Mouse (Mus musculus) kidney, embryonic 16.5 days (tissue): ENCODE measurements around the gene Lxn. TPM values are rescaled to one million over a fixed set of nuclear protein-coding genes. Genes with fewer than 3 reads are reported as not detected.

Experiments used
- ATAC-seq: fragments of 200-750 bp; cut with Nextera tagmentation; 2 replicates; pipeline ENCODE4 v1.8.0; 2017; ENCODE audit warnings: moderate TSS enrichment; ENCODE audit not compliant: low FRiP score, low TSS enrichment
- H3K27ac ChIP-seq: fragments of 300-500 bp; sonication (generic); 2 replicates; pipeline ENCODE4 v1.5.1; 2014; ENCODE audit warnings: low read length
- H3K27me3 ChIP-seq: fragments of 300-500 bp; sonication (generic); 2 replicates; pipeline ENCODE4 v1.6.1; 2014; ENCODE audit warnings: low read length, control low read depth, mixed read lengths; ENCODE audit not compliant: insufficient read depth
- H3K36me3 ChIP-seq: fragments of 300-500 bp; sonication (generic); 2 replicates; pipeline ENCODE4 v1.6.1; 2014; ENCODE audit warnings: low read length, control low read depth, mixed read lengths; ENCODE audit not compliant: insufficient read depth
- H3K4me1 ChIP-seq: fragments of 300-500 bp; sonication (generic); 2 replicates; pipeline ENCODE4 v1.6.1; 2014; ENCODE audit warnings: low read length, control low read depth, mixed read lengths; ENCODE audit not compliant: insufficient read depth
- H3K4me2 ChIP-seq: fragments of 300-500 bp; sonication (generic); replicated peaks from 2 replicates; pipeline ENCODE4 v1.6.1; 2014; ENCODE audit warnings: low read depth, low read length
- H3K4me3 ChIP-seq: fragments of 300-500 bp; sonication (generic); 2 replicates; pipeline ENCODE4 v1.5.1; 2014; ENCODE audit warnings: mild to moderate bottlenecking, low read length
- H3K9ac ChIP-seq: fragments of 300-500 bp; sonication (generic); replicated peaks from 2 replicates; pipeline ENCODE4 v1.6.1; 2014; ENCODE audit warnings: low read length
- H3K9me3 ChIP-seq: fragments of 300-500 bp; sonication (generic); 2 replicates; pipeline ENCODE4 v1.6.1; 2016; ENCODE audit warnings: low read length, control low read depth
- WGBS: fragments of 180-500 bp; shearing (Covaris S2); extraction: QIAGEN DNeasy Blood & Tissue Kit; methylation state at CpG from one replicate; pipeline ENCODE4 v1.1.7; 2014; 5-methylcytosine and 5-hydroxymethylcytosine counted together
- polyA plus RNA-seq: library from polyadenylated mRNA; unstranded; fragments of >200 nt; fragmentation: Nextera tagmentation; extraction: Ambion mirVana; gene quantifications from 2 replicates; pipeline ENCODE4 v1.2.1, GENCODE M21; 2015

Lxn gene
- polyA plus RNA-seq: 67.2 and 69.6 TPM in 2 replicates

- no peaks in the 10 kb centered on the region for H3K9me3 ChIP-seq
- peaks cover 22% of the 10 kb centered on the region; the same call in 1 of the 2 replicates for H3K36me3 ChIP-seq
- H3K4me2 ChIP-seq: peak within 1 kb of the TSS; percentile 77
- peak within 1 kb of the TSS; percentile 80 for H3K9ac ChIP-seq
- WGBS: under 1% methylated on average over 43 of the region's 43 CpGs
- H3K4me1 ChIP-seq: peaks cover 8% of the 10 kb centered on the region
- peak within 1 kb of the TSS; percentile 73 for H3K4me3 ChIP-seq
- H3K27me3 ChIP-seq: no peaks in the 10 kb centered on the region
- H3K27ac ChIP-seq: peak within 1 kb of the TSS; percentile 85
- ATAC-seq: peak; percentile 97
These were observed at the start of gene Lxn for GRCm38 (mm10) chr3:67463450-67464372. Lxn (minus strand) TSS chr3:67463926.

GRCm38 (mm10) chr3:67512807-67513206 lies 49.1 kb upstream of the Lxn start:
- no peak overlapping the region for H3K4me3 ChIP-seq
- H3K27ac ChIP-seq: no peak overlapping the region
- H3K9ac ChIP-seq: no peak overlapping the region
- no peaks in the 10 kb centered on the region for H3K36me3 ChIP-seq
- ATAC-seq: peak; percentile 39; the same call in 1 of the 2 replicates
- H3K9me3 ChIP-seq: no peaks in the 10 kb centered on the region
- peaks cover 26% of the 10 kb centered on the region for H3K27me3 ChIP-seq
- WGBS: under 1% methylated on average over 5 of the region's 5 CpGs
- H3K4me2 ChIP-seq: no peak overlapping the region
- peaks cover 3% of the 10 kb centered on the region for H3K4me1 ChIP-seq

- no peaks in the 10 kb centered on the region for H3K36me3 ChIP-seq
- no peak overlapping the region for H3K4me2 ChIP-seq
- no peaks in the 10 kb centered on the region for H3K27me3 ChIP-seq
- H3K9ac ChIP-seq: no peak overlapping the region
- no peak for ATAC-seq
- H3K4me3 ChIP-seq: no peak overlapping the region
- no peaks in the 10 kb centered on the region for H3K4me1 ChIP-seq
- WGBS: 88% methylated on average over 10 of the region's 10 CpGs
- 0 out of 2 replicates have a peak, but pooled peaks cover 3% of the 10 kb centered on the region for H3K9me3 ChIP-seq
- no peak overlapping the region for H3K27ac ChIP-seq
These were observed 44.6 kb upstream of the Lxn start for GRCm38 (mm10) chr3:67508216-67508892.

GRCm38 (mm10) chr3:67505286-67505685 lies 41.6 kb upstream of the Lxn start:
- Histone ChIP-seq H3K4me1 (no peaks in the 10 kb centered on the region), H3K9me3 (0 out of 2 replicates have a peak, but pooled peaks cover 3% of the 10 kb centered on the region), H3K4me3 (no peak overlapping the region), H3K9ac (no peak overlapping the region), H3K27ac (no peak overlapping the region), H3K36me3 (no peaks in the 10 kb centered on the region), H3K4me2 (no peak overlapping the region), H3K27me3 (no peaks in the 10 kb centered on the region)
- 84% methylated on average over 2 of the region's 2 CpGs for WGBS
- ATAC-seq: no peak

- 18% methylated on average over 3 of the region's 3 CpGs for WGBS
- ATAC-seq: no peak
- H3K27ac ChIP-seq: no peak overlapping the region
- no peak overlapping the region for H3K9ac ChIP-seq
- no peak overlapping the region for H3K4me3 ChIP-seq
- no peaks in the 10 kb centered on the region for H3K27me3 ChIP-seq
- peaks cover 8% of the 10 kb centered on the region; the same call in 1 of the 2 replicates for H3K9me3 ChIP-seq
- no peak overlapping the region for H3K4me2 ChIP-seq
- no peaks in the 10 kb centered on the region for H3K4me1 ChIP-seq
- no peaks in the 10 kb centered on the region for H3K36me3 ChIP-seq
These were observed 40.2 kb upstream of the Lxn start for GRCm38 (mm10) chr3:67503878-67504277.

GRCm38 (mm10) chr3:67499406-67499791 lies 35.7 kb upstream of the Lxn start:
- no peak for ATAC-seq
- H3K4me3 ChIP-seq: no peak overlapping the region
- H3K36me3 ChIP-seq: no peaks in the 10 kb centered on the region
- no peak overlapping the region for H3K9ac ChIP-seq
- WGBS: 94% methylated on average over 4 of the region's 4 CpGs
- H3K27me3 ChIP-seq: no peaks in the 10 kb centered on the region
- no peak overlapping the region for H3K4me2 ChIP-seq
- no peak overlapping the region for H3K27ac ChIP-seq
- H3K4me1 ChIP-seq: no peaks in the 10 kb centered on the region
- H3K9me3 ChIP-seq: peaks cover 9% of the 10 kb centered on the region; the same call in 1 of the 2 replicates

GRCm38 (mm10) chr3:67498773-67499405 lies 35.2 kb upstream of the Lxn start:
- Histone ChIP-seq H3K36me3 (no peaks in the 10 kb centered on the region), H3K9ac (no peak overlapping the region), H3K4me1 (no peaks in the 10 kb centered on the region), H3K27me3 (no peaks in the 10 kb centered on the region), H3K4me2 (no peak overlapping the region), H3K4me3 (no peak overlapping the region), H3K27ac (no peak overlapping the region), H3K9me3 (peaks cover 9% of the 10 kb centered on the region; the same call in 1 of the 2 replicates)
- ATAC-seq: no peak
- WGBS: 90% methylated on average over 8 of the region's 8 CpGs

- WGBS: 64% methylated on average over 2 of the region's 2 CpGs
These were observed 34.3 kb upstream of the Lxn start for GRCm38 (mm10) chr3:67497998-67498397.

GRCm38 (mm10) chr3:67496310-67496709 lies 32.6 kb upstream of the Lxn start:
- H3K4me2 ChIP-seq: no peak overlapping the region
- 84% methylated on average over 10 of the region's 10 CpGs for WGBS
- ATAC-seq: no peak
- H3K9me3 ChIP-seq: peaks cover 9% of the 10 kb centered on the region; the same call in 1 of the 2 replicates
- no peak overlapping the region for H3K4me3 ChIP-seq
- H3K4me1 ChIP-seq: no peaks in the 10 kb centered on the region
- no peaks in the 10 kb centered on the region for H3K36me3 ChIP-seq
- H3K9ac ChIP-seq: no peak overlapping the region
- no peaks in the 10 kb centered on the region for H3K27me3 ChIP-seq
- H3K27ac ChIP-seq: no peak overlapping the region

More at GRCm38 (mm10) chr3:67497998-67498397, 34.3 kb upstream of the Lxn start:
- H3K9ac ChIP-seq: no peak overlapping the region
- H3K27me3 ChIP-seq: no peaks in the 10 kb centered on the region
- H3K4me3 ChIP-seq: no peak overlapping the region
- no peaks in the 10 kb centered on the region for H3K4me1 ChIP-seq
- no peaks in the 10 kb centered on the region for H3K36me3 ChIP-seq
- no peak overlapping the region for H3K4me2 ChIP-seq
- H3K9me3 ChIP-seq: peaks cover 9% of the 10 kb centered on the region; the same call in 1 of the 2 replicates
- peak; percentile 42; the same call in 1 of the 2 replicates for ATAC-seq
- H3K27ac ChIP-seq: no peak overlapping the region
